Mouse (Mus musculus) liver, postnatal 0 days (tissue): Measurements from ENCODE around the gene Dars2.

Experiments
- CTCF ChIP-seq: sonication (generic); IDR thresholded peaks from 2 replicates; pipeline ENCODE4 v1.5.1; 2016; ENCODE audit warnings: antibody characterized with exemption, low read depth
- EP300 ChIP-seq: IDR thresholded peaks from 2 replicates; pipeline ENCODE4 v1.6.1; 2016; ENCODE audit warnings: antibody characterized with exemption, low read depth, mild to moderate bottlenecking

GRCm38 (mm10) chr1:161027196-161027595, 43.3 kb downstream of the Dars2 start:
- TF ChIP-seq EP300 (no peak), CTCF (no peak)
